Mouse (Mus musculus): ENCODE results near the gene Atf7. TPM values are rescaled to one million over a fixed set of nuclear protein-coding genes. Genes with fewer than 3 reads are reported as not detected.
A peak's percentile ranks its signal among the peaks of the same experiment; 100 is the strongest.

Gene Atf7
- total RNA-seq, 2 experiments from 2014 or later: 60.2 to 62.5 TPM

DNA sequence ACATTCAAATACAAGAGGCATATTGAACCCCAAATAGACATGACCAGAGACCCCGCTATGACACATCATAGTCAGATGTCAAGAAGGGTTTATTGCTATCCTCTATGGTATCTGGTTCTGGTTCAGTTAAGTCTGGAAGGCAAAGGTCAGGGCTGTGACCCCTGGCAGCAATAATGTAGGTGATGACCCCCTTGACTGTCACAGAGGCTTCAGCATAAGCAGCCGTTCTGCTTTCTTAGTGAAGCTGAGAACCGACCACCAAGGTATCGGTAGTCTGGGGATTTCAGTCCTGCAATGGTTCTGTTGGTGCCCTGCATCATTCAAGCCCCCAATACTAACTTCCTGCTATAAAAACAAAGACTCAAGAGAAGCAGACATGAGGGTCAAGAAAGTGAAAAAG is 93.7 kb downstream of the Atf7 start:
- no peak for DNase-seq
- H3K27ac ChIP-seq: no peak overlapping the region
- intact Hi-C loops (cut with DNase I): no loop called here
- no peak for TF ChIP-seq CTCF (IDR thresholded peaks at IDR 0.05)
- H3K4me3 ChIP-seq: no peak overlapping the region

DNA sequence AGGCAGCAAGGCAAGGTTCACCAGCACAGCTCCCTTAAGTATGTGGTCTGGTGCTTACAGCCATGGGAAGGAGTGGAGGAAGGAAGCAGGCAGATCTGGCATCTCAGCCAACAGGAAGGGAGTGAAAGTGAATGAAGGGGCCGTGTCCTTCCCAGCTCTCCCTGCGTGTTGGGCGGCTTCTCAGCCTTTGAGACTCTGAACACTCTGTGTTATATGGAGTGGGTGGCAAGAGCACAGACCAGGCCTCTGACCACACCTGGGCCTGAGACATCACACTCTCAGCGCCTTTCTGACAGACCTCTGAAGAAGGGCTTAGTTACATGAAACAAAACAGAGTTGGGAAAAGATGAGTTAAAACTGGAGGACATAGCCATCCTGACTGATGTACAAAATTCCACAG is 94.7 kb downstream of the Atf7 start:
- no peak for TF ChIP-seq CTCF (IDR thresholded peaks at IDR 0.05)
- no peak overlapping the region for H3K4me3 ChIP-seq
- intact Hi-C loops (cut with DNase I): no loop called here
- H3K27ac ChIP-seq: no peak overlapping the region
- DNase-seq: no peak

DNA sequence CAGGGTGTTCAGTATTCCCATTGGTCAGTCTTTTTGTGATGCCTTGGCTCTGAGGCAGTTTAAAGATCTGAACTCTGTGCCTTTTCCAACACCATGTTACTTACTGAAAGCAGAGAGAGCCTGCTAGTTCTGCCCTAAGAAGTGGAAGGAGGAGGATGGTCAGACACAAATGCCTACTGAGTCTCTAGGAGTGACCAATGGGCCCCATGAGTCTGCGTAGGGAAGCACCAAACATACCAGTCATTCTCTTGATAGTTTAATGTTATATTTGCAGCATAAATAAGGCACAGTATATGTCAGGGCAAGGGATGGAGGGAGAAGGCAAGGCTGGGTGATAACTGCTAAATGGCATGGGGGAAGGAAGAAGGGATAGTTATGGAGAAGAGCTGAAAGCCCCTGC is 96.9 kb downstream of the Atf7 start:
- no peak for TF ChIP-seq CTCF (IDR thresholded peaks at IDR 0.05)
- intact Hi-C loops (cut with DNase I): no loop called here
- Histone ChIP-seq H3K27ac (no peak overlapping the region), H3K4me3 (no peak overlapping the region)
- DNase-seq: no peak

DNA sequence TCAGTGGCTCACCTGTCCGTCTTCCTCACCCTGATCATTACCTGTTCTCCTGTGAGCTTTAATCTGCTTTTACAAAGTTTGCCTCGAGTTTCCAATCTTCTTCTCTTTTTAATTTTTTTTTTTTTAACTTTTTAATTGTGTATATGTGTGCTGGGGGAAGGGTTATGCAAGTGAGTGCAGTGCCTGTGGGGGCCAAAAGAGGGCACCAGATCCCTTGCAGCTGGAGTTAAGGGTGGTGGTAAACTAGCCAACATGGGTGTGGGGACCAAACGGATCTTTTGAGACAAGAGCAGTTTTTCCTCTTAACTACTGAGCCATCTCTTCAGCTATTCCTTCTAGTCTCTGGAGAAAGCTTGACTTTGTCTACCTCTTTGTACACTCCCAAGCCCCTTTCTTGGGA is 97.3 kb downstream of the Atf7 start:
- peak; percentile 53 for TF ChIP-seq CTCF (IDR thresholded peaks at IDR 0.05)
- intact Hi-C loops (cut with DNase I): no loop called here
- no peak overlapping the region for H3K4me3 ChIP-seq
- no peak overlapping the region for H3K27ac ChIP-seq
- DNase-seq: no peak

DNA sequence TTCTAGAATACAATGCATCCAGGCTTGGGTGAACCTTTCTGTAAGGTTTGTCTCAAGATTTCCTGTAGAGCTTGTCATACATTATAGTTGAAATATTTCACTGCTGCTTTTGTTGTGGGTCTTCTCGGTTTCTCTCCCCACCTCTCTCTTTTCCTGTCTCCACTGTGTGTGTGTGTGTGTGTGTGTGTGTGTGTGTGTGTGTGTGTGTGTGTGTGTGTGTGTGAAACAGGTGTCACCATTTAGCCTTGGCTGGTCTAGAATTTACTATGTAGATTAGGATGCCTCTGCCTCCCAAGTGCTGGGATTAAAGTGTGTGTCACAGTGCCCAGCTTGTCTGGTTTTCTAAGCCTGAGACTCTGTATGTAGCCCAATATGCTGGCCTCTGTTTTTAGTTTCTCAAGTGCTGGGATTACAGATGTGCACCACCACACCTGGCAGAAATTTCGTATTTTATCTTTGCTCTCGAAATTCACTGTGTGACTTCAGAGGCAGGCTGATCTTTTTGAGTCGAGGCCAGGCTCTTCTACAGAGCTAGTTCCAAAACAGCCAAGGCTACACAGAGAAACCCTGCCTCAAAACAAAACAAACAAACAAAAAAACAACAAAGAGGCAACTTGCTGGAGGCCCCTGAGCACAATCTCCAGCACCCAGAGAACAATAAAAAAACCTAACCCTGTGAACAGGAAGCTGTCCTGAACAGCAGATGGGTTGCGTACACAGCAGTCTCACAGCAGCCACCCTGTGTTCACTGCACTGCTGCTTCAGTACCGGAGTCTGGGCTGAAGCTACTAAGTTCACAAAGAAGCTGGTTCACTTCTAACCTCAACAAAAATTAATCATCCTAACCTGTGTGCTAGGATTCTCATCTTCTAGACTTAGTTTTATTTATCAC is 98.9 kb downstream of the Atf7 start:
- intact Hi-C loops (cut with DNase I): no loop called here
- no peak overlapping the region for H3K4me3 ChIP-seq
- H3K27ac ChIP-seq: no peak overlapping the region
- no peak for TF ChIP-seq CTCF (IDR thresholded peaks at IDR 0.05)
- DNase-seq: no peak

DNA sequence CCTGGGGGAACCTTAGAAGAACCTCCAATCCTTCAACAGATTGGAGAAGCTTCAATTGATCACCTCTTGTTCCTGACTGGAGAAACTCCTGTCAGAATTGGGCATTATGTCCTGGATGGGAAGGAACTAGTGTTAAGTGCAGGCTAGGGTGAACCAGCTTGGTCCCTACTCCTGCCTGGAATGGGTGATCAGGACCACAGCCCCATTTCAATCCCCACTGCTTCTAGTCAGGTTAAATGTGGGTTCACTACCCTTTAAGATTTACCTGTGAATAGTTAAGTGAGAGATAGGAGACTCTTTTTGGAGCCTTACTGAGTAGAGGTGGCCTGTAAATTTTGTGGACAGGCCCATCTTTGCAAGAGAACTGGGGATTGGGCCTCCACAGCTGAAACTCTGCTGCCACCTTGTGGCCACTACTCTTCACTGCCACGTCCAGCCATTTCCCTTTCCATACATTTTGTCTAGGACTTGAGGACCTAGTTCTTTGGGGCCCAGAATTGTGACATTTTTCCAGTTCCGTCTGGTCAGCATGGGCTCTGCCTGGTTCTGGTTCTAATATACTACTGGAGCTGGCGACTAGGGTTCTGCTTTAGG is 100.3 kb downstream of the Atf7 start, which contains the start of gene Npff:
TSS of gene Npff (minus strand) at position 51 of the 594 bp plus-strand sequence.
- peak; percentile 77 for DNase-seq
- H3K27ac ChIP-seq: no peak within 1 kb of the TSS
- no peak within 1 kb of the TSS for H3K4me3 ChIP-seq
- intact Hi-C loops (cut with DNase I): loop anchor here (2.0 kb wide), 2 partner anchors 60 to 144 kb away; no protein-coding TSS in a partner anchor
- peak; percentile 100 for TF ChIP-seq CTCF (IDR thresholded peaks at IDR 0.05)

DNA sequence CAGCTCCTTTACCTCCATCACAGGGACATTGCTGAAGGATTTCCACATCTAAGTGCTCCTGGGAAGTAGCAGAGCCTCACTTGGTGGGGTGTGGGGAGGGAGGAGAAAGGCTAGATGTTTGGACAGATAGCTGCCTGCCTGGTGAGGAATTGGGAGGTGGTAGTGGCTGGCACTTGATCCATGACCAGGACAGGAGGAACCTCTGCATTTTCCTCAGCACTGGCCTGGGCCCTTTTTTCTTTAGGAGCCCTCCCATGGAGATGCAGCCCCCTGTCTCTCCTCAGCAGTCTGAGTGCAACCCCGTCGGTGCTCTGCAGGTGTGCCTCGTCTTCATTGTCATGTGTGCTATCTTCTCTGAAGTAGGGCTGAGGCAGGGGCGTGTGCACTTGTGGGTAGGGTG is 103.8 kb downstream of the Atf7 start:
- TF ChIP-seq CTCF (IDR thresholded peaks at IDR 0.05): no peak
- DNase-seq: no peak

DNA sequence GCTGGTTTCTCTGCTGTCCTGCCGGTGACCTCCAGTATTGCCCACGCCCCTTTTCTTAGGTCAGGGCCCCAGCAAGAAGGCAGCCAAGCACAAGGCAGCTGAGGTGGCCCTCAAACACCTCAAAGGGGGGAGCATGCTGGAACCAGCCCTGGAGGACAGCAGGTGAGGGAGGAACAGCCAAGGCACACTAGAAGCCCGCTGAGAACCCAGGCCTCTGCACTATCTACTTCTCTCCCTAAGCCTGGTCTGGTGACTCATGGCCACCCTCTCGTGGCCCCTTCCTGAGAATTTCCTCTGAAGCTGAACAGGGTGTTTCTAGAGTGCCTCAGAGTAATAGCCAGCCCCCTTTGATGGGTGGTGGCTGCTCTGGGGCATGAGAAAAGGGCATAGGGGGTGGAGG is 104.8 kb downstream of the Atf7 start:
- Histone ChIP-seq H3K27ac (0 out of 2 replicates have a peak overlapping the region, but pooled peaks have one; percentile 24), H3K4me3 (no peak overlapping the region)
- no peak for DNase-seq
- intact Hi-C loops (cut with DNase I): no loop called here
- no peak for TF ChIP-seq CTCF (IDR thresholded peaks at IDR 0.05)

More for the DNA sequence above, 103.8 kb downstream of the Atf7 start:
- intact Hi-C loops (cut with DNase I): no loop called here
- H3K4me3 ChIP-seq: no peak overlapping the region
- no peak overlapping the region for H3K27ac ChIP-seq

DNA sequence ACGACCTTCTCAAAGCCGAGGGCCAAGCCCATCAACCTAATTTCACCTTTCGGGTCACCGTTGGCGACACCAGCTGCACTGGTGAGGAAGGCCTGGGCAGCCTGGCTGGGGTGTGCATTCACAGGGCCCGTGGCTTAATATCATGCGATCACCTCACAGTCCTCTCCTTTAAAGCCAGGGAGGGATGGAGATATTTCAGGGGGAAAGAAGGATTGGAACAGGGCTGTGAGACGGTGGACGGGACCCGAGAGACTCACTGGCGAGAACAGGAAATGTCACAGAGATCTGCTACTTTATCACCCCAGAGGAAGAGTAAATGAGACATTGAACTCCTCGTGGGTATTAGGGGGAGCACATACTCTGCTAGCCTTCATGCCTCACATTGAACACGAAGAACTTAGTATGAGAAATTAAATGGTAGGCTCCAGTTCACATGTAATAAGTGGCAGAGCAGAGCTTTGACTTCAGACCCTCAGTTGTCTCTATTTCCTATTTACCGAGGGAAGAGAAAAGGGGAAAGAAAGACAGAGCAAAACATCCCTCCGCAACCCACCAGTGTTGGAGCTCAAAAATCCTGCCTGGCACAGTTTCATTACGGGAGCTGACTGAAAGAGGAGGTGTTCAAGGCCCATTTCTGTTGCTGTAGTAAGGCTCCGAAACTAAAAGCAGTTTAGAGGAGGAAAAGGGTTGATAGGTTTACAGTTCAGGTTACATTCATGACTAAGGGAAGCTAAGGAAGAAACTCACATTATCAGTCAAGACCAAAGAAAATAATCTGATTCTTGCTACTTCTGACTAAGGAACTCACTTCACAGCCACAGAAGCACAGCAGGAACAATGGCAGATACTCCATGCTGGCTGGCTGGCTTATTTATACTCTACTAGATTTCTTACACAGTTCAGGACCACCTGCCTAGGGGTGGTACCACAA is 105.8 kb downstream of the Atf7 start:
- intact Hi-C loops (cut with DNase I): loop anchor here (5.0 kb wide), 1 partner anchor 47 kb away; the partner anchor contains the start of gene Pcbp2
- no peak for DNase-seq
- Histone ChIP-seq H3K4me3 (peak overlapping the region; percentile 84), H3K27ac (peak overlapping the region; percentile 99)
- TF ChIP-seq CTCF (IDR thresholded peaks at IDR 0.05): no peak

DNA sequence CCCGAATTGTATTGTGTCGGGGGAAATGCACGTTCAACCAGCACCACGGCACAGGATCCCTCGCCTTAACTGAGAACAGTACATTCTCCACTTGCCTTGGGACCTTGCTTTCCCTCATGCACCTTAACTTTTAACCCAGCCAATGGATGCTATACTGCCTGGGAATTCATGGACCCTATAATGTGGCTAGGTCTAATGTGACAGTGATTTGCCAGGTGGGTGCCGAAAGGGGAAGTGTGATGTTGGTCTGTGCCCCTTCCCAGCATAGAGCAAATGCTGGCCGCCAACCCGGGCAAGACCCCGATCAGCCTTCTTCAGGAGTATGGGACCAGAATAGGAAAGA is 106.4 kb downstream of the Atf7 start:
- H3K4me3 ChIP-seq: peak overlapping the region; percentile 84
- DNase-seq: no peak
- TF ChIP-seq CTCF (IDR thresholded peaks at IDR 0.05): no peak
- intact Hi-C loops (cut with DNase I): loop anchor here (5.0 kb wide), 1 partner anchor 47 kb away; the partner anchor contains the start of gene Pcbp2
- H3K27ac ChIP-seq: peak overlapping the region; percentile 99

DNA sequence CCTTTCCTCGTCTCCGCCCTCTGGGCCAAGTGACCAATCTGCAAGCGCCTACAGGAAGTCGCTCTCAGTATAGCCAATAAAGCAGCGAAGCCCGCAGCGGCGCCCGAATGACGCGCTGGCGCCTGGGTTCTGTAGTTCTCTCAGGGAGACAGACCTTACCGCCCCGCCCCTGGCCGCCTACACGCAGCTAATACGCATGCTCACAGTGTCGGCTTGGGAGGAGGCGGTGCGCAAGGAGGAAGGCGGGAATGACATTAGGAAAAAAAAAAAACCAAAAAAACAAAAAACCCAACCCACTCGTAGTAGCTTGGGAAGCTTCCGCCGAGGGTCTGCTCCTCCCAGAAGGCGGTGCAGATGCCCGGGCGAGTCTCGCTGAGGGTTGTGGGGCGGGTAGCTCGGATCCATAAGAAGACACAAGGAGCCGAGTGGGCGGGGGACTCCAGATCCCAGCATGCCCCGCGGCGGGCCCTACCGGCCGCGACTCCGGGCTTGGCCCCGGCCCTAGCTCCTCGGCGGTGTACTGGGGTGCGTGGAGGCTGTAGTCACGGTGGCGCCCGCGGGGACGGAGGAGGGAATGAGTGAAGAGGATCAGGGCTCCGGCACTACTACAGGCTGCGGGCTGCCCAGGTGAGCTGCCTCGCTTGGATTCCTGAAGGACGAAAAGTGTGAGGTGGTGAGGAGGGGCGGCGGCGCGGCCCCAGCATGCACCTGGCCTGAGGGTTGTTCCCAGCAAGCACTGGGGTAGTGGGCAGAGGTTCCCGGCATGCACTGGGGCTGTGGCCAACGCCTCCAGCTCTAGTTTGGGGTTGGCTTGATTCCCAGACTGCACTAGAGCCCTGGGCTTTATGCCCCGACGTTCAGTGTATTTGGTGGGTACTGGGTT is 107.0 kb downstream of the Atf7 start, which contains the start of gene Tarbp2:
TSS of gene Tarbp2 (plus strand) at position 217 of the 883 bp plus-strand sequence.
- intact Hi-C loops (cut with DNase I): loop anchor here (5.0 kb wide), 1 partner anchor 46 kb away; the partner anchor contains the start of gene Pcbp2
- DNase-seq: peak; percentile 100
- peak within 1 kb of the TSS; percentile 84 for H3K4me3 ChIP-seq
- peak within 1 kb of the TSS; percentile 99 for H3K27ac ChIP-seq
- TF ChIP-seq CTCF (IDR thresholded peaks at IDR 0.05): no peak

All from gastrocnemius, adult 2 months (tissue).